Mouse (Mus musculus): Measurements from ENCODE around the gene 2210016F16Rik. TPM values are rescaled to one million over a fixed set of nuclear protein-coding genes. Genes with fewer than 3 reads are reported as not detected.
A peak's percentile ranks its signal among the peaks of the same experiment; 100 is the strongest.
"Not testable (repeated sequence)": the region's sequence is repeated elsewhere in the genome, so short reads cannot be mapped to it uniquely, and the experiment has no call there.

The 2210016F16Rik gene
- total RNA-seq (2015), result 17.3 and 20.6 TPM in 2 replicates
- 11.4 and 11.8 TPM in 2 replicates for total RNA-seq (2017)

DNA sequence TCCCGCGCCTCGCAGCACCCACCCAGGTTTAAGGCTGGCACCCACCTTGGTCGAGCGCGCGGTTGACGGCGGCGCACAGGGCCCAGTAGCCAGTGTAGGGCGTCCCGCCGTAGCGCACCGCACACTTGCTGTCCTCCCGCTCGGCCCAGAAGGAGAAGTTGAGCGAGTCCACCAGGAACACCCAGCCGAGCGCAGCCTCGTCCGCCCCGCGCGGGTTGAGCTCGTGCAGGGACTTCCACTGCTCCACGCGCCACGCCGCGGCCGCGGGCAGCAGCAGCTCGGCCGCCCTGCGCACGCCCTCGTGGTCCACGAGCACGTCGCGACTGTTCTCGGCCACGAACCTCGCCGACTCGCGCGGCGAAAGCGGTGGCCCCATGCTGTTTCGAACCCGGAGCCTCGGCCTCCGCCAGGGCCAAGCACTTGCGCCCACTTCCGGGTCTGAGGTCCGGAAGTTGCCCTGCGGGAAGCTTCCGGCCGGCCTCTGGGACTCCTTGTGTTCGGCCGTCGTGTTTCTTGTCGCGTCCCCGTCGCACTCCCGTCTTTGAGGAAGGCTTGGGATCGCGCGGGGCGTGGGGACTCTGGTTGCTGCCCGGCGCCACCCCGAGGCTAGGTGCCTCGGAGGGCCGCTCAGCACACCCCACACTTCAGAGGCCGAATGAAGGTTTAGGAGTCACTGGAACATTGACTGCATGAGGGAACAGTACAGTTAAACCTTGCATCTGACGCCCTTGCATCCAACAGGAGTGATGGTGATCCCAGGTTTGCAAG lies at the start of gene 2210016F16Rik:
2210016F16Rik (minus strand) TSS at position 447 of the 768 bp plus-strand sequence.
- ATAC-seq (replicated peaks; ENCODE audit: poor library complexity), result peak; percentile 60

DNA sequence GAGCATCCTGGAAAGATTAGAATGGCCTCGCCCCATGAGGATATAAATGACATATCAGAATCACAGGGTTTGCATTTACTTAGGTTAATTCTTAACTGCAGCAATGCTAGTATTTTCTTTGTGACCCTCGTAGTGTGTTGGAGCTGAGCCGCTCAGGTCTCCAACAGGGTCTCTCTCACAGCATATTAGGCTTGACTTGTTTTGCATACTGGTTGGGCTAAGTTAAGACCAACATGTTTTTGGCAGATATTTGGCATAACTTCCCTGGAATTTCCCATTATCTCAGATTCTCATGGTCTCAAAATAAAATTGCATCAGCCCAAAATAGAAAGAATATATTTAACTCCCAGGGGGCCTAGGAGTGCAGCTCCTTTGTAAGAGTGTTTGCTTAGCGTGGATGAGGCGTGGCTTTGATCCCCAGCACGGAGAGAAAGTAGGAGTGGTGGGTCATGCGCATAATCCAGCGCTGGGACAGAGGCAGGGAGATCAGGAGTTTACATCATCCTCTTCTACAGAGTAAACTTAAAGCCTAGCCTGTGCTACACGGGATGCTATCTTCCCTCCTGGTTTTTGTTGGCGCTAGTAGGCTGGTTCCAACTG lies 38.1 kb upstream of the 2210016F16Rik start:
- ATAC-seq (replicated peaks; ENCODE audit: poor library complexity), result no peak

DNA sequence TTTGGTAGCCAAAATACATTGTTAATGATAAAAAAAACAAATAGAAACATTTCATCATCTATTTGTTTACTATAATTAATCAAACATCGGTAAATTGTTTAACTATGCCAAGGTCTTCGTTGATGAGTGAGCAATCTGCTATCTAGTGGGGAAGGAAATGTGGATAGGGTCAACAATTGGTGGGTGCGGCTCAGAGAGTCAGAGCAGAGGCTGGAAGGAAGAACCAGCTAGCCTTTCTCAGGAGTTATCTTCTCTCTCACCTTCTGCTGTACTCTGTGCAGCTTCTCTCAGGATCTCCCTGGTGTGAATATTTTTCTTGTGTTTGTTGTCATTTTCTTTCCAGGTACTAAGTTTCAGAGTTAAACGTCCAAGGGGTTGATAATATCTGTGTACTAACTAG lies 37.2 kb upstream of the 2210016F16Rik start:
- no peak for ATAC-seq (replicated peaks; ENCODE audit: poor library complexity)

DNA sequence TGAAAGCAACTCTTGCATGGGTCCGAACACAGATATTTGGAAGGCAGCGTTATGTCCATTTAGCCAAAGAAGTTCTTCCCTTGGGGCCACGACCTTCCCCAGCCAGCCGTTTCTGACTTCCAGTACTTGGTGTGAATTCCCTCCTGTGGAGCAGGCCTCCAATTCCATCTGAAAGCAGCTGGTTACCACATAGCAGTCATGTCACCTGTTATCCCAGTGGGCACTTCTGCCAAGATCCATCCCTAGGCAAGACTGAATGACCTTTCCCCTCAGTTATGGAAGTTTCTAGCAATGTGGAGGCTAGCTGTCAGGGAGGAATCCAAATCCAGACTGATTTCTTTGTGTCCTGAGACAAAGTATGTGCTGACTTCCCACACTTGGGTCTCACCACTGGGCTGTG lies 36.0 kb upstream of the 2210016F16Rik start:
- ATAC-seq (replicated peaks; ENCODE audit: poor library complexity), result no peak

DNA sequence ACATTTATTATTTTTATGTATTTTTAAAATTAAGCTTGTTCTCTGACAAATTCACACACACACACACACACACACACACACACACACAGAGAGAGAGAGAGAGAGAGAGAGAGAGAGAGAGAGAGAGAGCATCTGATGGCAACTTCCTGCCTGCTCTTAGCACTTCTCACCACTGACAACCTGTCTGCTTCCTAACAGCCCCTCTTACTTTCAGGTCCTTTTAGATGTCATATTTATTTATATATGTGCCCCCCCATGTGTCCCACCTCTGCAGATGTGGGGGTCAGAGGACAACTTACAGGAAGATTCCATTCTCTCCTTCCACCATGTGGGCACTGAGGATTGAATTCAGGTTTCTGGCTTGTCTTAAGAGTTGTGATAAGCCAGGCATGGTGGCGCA lies 34.2 kb upstream of the 2210016F16Rik start:
- ATAC-seq (replicated peaks; ENCODE audit: poor library complexity), result no peak

DNA sequence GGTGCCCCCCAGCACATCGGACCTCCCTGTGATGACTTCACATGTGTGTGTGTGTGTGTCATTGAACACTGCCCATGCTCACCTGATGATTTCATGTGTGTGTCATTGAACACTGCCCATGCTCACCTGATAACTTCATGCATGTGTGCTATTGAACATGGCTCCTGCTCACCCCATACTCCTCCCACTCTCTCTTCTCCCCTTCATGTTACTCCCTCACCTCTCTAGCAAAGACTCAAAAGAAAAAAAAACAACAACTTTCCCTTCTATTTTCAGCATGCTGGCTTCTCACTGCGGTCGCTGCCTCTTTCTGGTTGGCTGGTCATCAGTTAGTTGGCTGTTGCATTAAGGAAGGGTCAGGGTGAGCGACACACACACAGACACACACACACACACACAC lies 33.6 kb upstream of the 2210016F16Rik start:
- ATAC-seq (replicated peaks; ENCODE audit: poor library complexity), result no peak

DNA sequence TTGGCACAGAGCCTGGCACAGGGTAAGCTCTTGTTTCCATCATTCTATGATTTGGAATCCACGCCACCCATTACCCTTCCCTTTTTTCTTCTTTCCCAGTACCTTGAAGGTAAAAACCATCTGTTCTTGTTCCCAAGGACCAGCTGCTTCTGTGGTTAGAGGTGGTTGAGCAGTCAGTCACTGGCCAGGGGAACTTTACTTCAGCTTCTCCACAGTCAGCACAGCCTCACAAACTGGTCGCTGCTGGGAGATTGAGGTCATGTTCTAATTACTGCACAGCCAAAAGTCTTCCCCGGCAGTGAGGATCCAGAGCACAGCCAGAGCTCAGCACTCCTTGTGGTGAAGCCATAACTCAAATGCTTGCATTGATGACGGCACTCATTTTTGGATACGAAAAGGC lies 30.8 kb upstream of the 2210016F16Rik start:
- ATAC-seq (replicated peaks; ENCODE audit: poor library complexity), result no peak

DNA sequence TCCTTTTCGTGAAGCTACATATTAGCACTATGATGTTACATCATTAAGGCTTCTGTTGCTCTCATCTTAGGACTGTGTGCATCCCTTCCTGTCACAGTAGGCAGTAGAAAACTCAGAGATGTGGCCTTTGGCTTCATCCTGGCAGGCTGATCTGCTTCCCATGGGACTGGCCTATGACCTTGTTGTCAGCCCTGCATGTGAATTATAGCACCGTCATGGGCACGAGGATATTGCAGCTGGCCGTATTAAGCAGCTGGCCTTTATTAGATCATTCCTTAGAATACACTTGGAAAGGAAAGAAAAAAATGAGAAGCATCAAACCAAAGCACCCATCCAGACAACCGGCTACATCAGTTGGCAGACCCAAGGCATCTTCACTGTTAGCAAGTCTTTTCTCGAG lies 30.3 kb upstream of the 2210016F16Rik start:
- no peak for ATAC-seq (replicated peaks; ENCODE audit: poor library complexity)

DNA sequence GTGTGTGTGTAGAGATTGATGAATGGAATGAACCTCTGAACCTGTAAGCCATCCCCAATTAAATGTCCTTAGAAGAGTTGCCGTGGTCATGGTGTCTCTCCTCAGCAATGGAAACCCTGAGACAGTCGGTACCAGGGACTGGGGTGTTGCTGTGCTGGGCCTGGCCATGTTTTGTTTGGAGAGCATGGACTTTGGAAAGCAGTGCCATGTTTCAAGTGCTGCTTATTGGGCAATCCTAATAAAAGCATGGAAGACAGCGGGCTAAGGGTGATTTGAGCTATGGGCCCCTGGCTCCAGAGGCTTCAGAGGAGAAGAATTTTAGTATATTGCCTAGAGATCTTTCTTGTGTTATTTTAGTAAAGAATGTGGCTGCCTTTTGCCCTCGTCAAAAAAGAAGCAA lies 26.0 kb upstream of the 2210016F16Rik start:
- no peak for ATAC-seq (replicated peaks; ENCODE audit: poor library complexity)

DNA sequence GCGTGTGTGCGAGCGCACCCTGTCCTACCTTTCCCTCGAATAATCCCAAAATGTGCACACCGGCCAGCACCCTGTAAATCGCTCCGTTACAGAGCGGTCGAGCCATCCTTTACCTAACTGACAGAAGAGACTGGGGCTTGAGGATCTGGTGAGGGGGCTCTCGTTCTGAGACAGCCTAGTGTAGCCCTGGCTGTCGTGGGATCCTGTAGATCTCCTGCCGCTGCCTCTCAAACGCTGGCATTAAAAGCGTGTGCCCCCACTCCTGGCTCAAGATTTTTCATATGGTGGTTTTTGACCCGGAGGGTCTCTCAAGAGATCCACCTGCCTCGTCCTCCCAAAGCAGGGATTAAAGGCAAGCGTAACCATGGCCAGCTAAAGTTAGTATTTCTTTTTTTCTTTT lies 18.2 kb upstream of the 2210016F16Rik start, which contains the start of gene Hnrnpk:
Hnrnpk (minus strand) TSS at position 101 of the 400 bp plus-strand sequence.
- ATAC-seq (replicated peaks; ENCODE audit: poor library complexity), result not testable (repeated sequence)

DNA sequence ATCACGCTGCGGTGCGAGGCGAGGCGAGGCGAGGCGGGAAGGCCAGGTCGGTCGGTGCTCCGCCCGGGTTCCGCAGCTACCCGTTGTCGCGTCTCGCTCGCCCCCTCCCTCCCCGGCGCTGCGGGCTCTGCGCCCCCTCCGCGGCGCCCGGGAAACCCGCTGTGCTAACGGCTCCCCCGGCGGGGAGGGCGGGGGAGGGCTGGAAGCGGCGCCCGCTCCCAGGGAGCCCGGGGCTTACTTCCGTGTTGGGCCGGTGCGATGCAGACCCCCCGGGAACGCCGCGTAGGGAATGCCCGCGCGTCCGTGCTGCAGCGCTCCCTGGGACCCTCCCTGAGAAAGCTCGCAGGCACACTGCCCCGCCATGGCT lies 17.7 kb upstream of the 2210016F16Rik start:
- no peak for ATAC-seq (replicated peaks; ENCODE audit: poor library complexity)

DNA sequence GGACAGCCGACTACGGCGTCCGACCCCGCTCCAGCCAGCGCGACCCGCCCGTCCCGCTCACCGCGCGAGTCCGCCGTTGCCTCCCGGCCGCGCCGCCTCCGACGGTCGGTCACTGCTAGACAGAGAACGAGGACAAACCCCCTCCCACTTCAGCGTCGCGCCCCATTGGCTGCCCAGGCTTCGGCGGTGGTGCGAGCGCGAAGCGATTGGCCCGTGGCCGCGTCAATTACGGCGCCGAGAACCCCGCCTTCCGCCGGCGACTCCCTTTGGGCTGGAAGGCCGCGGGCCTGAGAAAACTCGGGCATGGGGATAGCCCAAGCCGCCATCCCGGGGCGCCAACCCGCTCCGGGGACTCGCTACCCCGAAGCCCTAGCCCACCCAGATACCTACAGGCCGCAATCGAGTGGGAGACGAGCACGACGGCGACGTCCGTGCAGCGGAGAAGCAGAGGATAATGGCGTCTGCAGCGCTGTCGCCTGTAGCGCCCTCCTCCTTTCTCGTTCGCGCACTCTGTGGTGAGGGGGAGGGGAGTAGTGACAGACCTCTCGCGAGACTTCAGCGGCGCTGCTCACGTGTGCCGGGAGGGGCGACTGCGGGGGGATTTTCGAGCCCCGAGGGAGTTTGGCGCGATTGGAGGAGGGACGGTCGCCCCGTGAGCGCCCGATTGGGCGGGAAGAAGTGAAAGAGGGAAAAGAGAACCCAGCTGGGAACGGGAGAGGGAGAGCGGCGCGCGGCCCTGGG lies 17.1 kb upstream of the 2210016F16Rik start, which contains the start of gene Rmi1:
Rmi1 (plus strand) TSS at position 246 of the 741 bp plus-strand sequence.
- peak; percentile 82 for ATAC-seq (replicated peaks; ENCODE audit: poor library complexity)

DNA sequence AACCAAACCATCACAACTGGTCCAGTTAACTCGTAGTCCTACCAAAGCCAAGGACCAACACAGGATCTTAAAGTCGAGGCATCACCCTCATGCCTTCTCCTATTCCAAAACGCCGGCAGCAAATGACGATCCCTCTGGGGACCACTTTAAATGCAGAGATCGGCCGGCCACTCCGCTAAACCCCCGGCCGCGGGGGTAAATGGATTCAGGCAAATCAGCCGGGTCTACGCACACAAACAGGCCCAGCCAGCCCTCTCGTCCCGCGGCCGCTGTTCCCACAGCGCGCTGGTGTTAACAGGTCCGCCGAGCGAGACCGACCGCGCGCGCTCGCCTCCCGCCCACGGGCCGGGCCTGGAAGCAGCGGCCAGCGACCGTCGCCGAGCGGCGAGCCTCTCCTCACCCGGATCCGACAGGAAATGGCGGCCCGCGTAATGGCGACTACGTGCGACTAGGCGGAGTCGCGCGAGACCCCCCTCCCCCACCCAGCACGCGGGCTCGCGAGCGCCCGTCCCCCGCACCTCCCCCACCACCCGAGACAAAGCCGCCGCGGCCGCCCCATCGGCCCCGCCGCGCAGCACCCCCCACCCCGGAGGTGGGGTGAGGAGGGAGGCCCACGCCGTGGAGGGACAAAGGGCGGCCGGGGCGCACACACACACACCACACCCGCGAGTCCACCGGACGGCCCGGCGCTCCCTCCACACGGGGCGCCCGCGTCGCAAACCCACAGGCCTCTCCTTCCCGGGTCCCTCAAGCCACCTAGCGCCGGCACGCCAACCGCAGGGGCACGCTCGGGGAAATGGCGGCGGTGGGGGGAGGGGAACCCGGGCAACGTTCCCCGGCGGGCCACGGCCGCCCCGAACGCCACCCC lies 16.3 kb upstream of the 2210016F16Rik start:
- ATAC-seq (replicated peaks; ENCODE audit: poor library complexity), result peak; percentile 33

DNA sequence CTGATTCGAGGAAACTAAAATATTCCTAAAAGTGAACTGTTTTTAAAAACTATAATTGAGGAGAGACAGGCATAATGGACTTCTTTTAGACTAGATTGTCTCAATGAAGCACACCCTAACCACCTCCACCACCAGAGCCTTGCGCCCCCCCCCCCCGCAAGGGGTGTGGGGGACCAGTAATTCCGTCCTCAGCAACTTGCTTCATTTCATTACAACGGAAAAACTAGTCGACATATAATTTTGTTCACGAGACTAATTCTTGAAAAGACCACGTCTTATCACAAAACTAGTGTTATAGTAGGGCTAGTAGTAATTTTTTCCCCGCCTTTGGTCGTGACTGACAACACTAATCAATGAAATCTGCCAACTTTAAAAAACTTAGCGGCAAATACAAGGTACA lies 15.6 kb upstream of the 2210016F16Rik start:
- ATAC-seq (replicated peaks; ENCODE audit: poor library complexity), result no peak

DNA sequence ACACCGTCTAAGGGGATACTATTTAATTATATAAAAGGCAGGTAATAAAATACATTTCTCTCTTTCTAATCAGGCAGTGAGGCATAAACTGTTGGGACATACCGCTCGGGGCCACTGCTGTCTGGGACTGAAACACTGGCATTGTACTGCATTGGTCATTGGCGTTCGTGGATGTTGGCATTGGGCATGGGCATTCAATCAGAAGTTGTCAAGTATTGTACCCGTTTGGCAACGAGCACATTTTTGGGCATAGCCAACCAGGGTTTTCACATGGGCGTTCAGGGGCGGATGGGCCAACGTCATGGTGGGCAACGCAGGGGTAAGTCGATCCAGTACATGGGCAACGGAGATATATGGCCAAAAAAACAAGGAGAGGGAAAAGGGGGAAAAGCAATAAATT lies 12.6 kb upstream of the 2210016F16Rik start:
- ATAC-seq (replicated peaks; ENCODE audit: poor library complexity), result no peak

DNA sequence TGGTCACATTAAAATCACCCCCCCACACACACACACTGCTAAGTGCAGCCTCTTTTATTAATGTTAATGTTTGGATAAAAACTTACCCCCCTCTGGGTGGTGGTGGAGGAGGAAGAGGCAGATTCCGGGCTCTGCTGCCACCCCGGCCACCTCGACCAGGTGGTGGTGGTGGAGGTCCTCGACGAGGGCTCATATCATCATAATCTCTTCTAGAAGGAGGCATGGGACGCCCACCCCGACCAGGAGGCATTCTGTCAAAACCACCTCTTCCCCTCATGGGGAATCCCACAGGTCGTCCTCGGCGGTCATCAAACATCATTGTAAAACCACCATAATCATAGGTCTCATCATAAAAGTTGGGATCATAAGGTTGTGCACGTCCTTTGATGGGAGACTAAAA lies 9.4 kb upstream of the 2210016F16Rik start:
- ATAC-seq (replicated peaks; ENCODE audit: poor library complexity), result not testable (repeated sequence)

DNA sequence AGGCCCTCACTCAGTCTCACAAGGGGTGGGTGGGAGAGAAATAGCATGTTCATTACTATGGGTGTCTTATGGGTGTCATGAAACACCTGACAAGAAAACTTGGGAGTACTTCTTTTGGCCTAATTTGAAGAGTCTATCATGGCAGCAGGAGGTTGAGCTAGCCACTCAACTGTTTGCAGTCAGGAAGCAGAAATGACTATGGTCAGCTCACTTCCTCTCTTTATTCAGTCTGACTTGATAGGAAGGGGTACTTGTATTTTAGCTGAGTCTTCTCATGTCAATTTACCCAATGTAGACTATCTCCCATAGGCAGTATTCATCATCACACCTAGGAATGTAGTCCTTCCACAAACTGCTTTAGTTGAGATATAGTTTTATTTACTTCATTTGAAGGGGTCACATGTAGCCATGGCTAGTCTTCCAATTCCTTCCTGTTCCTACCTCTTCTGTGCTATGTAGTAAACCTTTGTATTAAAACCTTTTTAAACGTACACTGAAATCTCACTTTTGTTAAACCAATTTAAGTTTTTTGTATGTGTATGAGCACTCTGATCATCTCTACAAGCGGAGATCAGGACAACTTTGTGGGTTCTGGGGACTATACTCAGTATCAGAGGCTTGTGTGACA lies 4.4 kb upstream of the 2210016F16Rik start:
- ATAC-seq (replicated peaks; ENCODE audit: poor library complexity), result no peak; the same call in 1 of the 2 replicates

DNA sequence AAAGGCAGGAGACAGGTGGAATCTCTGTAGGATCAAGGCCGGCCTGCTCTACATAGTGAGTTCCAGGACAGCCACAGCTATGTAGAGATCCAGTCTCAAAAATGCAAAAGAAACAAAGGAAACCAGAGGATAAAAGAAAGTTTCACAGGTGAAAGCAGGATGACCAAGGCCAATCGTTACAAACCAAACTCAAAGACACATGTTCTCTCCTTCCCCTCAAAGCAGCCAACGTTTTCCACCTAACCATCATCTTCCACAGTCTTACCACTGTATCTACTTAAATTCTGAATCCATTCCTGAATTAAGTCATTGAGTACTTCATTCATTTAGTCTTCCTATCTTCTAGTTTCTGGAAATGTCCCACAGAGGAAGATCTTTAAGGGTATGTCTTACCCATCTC lies 3.4 kb upstream of the 2210016F16Rik start:
- no peak for ATAC-seq (replicated peaks; ENCODE audit: poor library complexity)

DNA sequence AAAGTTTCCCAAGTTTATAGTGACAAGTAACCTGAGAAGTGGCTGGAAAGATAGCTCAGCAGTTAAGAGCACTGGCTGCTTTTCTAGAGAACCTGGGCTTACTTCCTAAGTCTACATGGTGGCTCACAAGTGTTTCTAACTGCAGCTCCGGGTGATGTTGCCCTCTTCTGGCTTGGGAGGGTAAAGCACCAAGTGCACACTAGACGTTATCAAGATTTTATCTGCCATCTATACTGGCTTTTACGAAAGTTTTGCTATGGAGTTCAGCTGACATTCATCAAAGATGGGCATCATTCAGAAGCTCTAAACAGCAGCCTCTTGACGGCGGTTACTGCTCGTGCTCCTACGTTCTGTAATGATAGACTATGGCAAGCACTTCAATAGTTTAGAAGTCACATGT lies 2.9 kb upstream of the 2210016F16Rik start:
- ATAC-seq (replicated peaks; ENCODE audit: poor library complexity), result peak; percentile 78

DNA sequence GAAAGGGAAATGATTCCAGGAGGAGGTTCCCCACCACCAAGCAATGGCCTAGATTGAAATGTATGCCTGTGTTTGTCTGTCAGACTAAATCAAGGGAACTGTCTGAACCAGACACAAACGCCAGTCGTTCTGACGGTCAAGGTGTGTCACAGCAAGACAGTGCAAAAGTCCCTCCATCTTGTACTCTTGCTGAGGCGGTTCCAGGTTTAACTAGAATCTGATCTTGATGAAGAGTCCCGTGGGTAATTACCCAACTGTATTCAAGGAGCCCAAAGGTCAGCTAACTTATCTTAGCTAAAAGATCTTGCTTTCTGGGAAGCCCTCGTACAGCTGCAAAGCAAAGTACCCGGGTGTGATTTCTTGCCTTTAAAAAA lies 509 bp upstream of the 2210016F16Rik start:
- no peak for ATAC-seq (replicated peaks; ENCODE audit: poor library complexity)
